Mouse (Mus musculus) MEL (cell line): ENCODE measurements at regions not wholly inside any gene's neighbourhood (a gene's known extent, or its start where the extent isn't known, plus 50 kb on each side); places are given as distances from the start of the nearest gene placed in this dataset.

Source experiments
- DNase-seq: peaks from one replicate; pipeline ENCODE4 v3.0.0; 2011; ENCODE audit warnings: low read depth, low spot score
- H3K27ac ChIP-seq: 2 replicates; pipeline ENCODE4 v1.5.1; 2012; ENCODE audit warnings: low read depth, mild to moderate bottlenecking, control low read depth, low read length, moderate library complexity; ENCODE audit not compliant: control insufficient read depth
- H3K27me3 ChIP-seq, 2 experiments: fragments of 150-350 bp in 1 of 2; sonication (generic) in 1 of 2; 2 replicates each; pipeline ENCODE4 v1.6.1; 2012; ENCODE audit warnings: low read length in 2 of 2, mild to moderate bottlenecking in 2 of 2, improper control_type of control experiment in 1 of 2, moderate library complexity in 1 of 2; ENCODE audit not compliant: insufficient read depth in 2 of 2, control insufficient read depth in 1 of 2
- H3K36me3 ChIP-seq, 2 experiments: 2 replicates each; pipeline ENCODE4 v1.6.1; 2012 to 2014; ENCODE audit warnings: low read length in 2 of 2, improper control_type of control experiment in 1 of 2, inconsistent platforms in 1 of 2, mild to moderate bottlenecking in 1 of 2; ENCODE audit not compliant: insufficient read depth in 2 of 2, control insufficient read depth in 1 of 2
- H3K4me1 ChIP-seq, 2 experiments: fragments of 150-350 bp in 1 of 2; sonication (generic) in 1 of 2; 2 replicates each; pipeline ENCODE4 v1.6.1; 2012; ENCODE audit warnings: low read length in 2 of 2, improper control_type of control experiment in 1 of 2, mild to moderate bottlenecking in 1 of 2; ENCODE audit not compliant: insufficient read depth in 2 of 2, control insufficient read depth in 1 of 2
- H3K4me3 ChIP-seq, 2 experiments: fragments of 150-350 bp in 1 of 2; sonication (generic) in 1 of 2; 2 replicates each; pipeline ENCODE4 v1.5.1; 2012; ENCODE audit warnings: low read depth in 2 of 2, low read length in 2 of 2, mild to moderate bottlenecking in 2 of 2, moderate library complexity in 2 of 2, control low read depth in 1 of 2, improper control_type of control experiment in 1 of 2; ENCODE audit not compliant: control insufficient read depth in 1 of 2, insufficient read depth in 1 of 2
- H3K79me2 ChIP-seq: 2 replicates; pipeline ENCODE4 v1.6.1; 2012; ENCODE audit warnings: mild to moderate bottlenecking, low read length, moderate library complexity; ENCODE audit not compliant: control insufficient read depth, poor library complexity, insufficient read depth
- H3K9ac ChIP-seq: 2 replicates; pipeline ENCODE4 v1.6.1; 2012; ENCODE audit warnings: low read depth, mild to moderate bottlenecking, control low read depth, low read length, moderate library complexity; ENCODE audit not compliant: control insufficient read depth, poor library complexity, severe bottlenecking
- H3K9me3 ChIP-seq: fragments of 150-350 bp; sonication (generic); replicated peaks from 2 replicates; pipeline ENCODE4 v1.6.1; 2012; ENCODE audit warnings: mild to moderate bottlenecking, low read length, improper control_type of control experiment, moderate library complexity; ENCODE audit not compliant: insufficient read depth
- BHLHE40 ChIP-seq: IDR thresholded peaks from 2 replicates; pipeline ENCODE4 v1.6.1; 2012; ENCODE audit warnings: low read depth, mild to moderate bottlenecking, inconsistent platforms, low read length, improper control_type of control experiment, borderline replicate concordance
- CHD1 ChIP-seq: IDR thresholded peaks from 2 replicates; pipeline ENCODE4 v1.6.1; 2012; ENCODE audit warnings: low read depth, mild to moderate bottlenecking, inconsistent platforms, low read length, improper control_type of control experiment
- CHD2 ChIP-seq: IDR thresholded peaks from 2 replicates; pipeline ENCODE4 v1.6.1; 2011; ENCODE audit warnings: low read length, improper control_type of control experiment
- CTCF ChIP-seq, 3 experiments: IDR thresholded peaks in 2 of 3; conservative IDR thresholded peaks in 1 of 3; 2 replicates each; pipeline ENCODE4 v1.5.1; 2011 to 2012; ENCODE audit warnings: low read length in 3 of 3, low read depth in 2 of 3, mild to moderate bottlenecking in 2 of 3, improper control_type of control experiment in 1 of 3, inconsistent platforms in 1 of 3, mixed read lengths in 1 of 3, moderate library complexity in 1 of 3; ENCODE audit not compliant: control insufficient read depth in 1 of 3, insufficient read depth in 1 of 3, poor library complexity in 1 of 3, severe bottlenecking in 1 of 3
- EP300 ChIP-seq, 2 experiments: IDR thresholded peaks; 2 replicates each; pipeline ENCODE4 v1.6.1; 2011; ENCODE audit warnings: improper control_type of control experiment in 2 of 2, low read length in 2 of 2, low read depth in 1 of 2, mild to moderate bottlenecking in 1 of 2
- GABPA ChIP-seq: IDR thresholded peaks from 2 replicates; pipeline ENCODE4 v1.6.1; 2012; ENCODE audit warnings: low read depth, mild to moderate bottlenecking, inconsistent platforms, low read length, improper control_type of control experiment, moderate library complexity
- GATA1 ChIP-seq: IDR thresholded peaks from 2 replicates; pipeline ENCODE4 v1.6.1; 2011; ENCODE audit warnings: low read depth, low read length, improper control_type of control experiment
- MAFK ChIP-seq: IDR thresholded peaks from 2 replicates; pipeline ENCODE4 v1.6.1; 2011; ENCODE audit warnings: low read depth, mild to moderate bottlenecking, low read length, improper control_type of control experiment, borderline replicate concordance
- MXI1 ChIP-seq: IDR thresholded peaks from 2 replicates; pipeline ENCODE4 v1.6.1; 2011; ENCODE audit warnings: mild to moderate bottlenecking, low read depth, low read length, improper control_type of control experiment
- NELFE ChIP-seq: IDR thresholded peaks from 2 replicates; pipeline ENCODE4 v1.6.1; 2011; ENCODE audit warnings: low read depth, low read length, improper control_type of control experiment
- NRF1 ChIP-seq: IDR thresholded peaks from 2 replicates; pipeline ENCODE4 v1.6.1; 2014; ENCODE audit warnings: low read depth, mild to moderate bottlenecking, inconsistent platforms, low read length, improper control_type of control experiment, moderate library complexity; ENCODE audit not compliant: poor library complexity, insufficient read depth, severe bottlenecking
- POLR2AphosphoS2 ChIP-seq: IDR thresholded peaks from 2 replicates; pipeline ENCODE4 v1.6.1; 2011; ENCODE audit warnings: low read length, improper control_type of control experiment
- SIN3A ChIP-seq: IDR thresholded peaks from 2 replicates; pipeline ENCODE4 v1.6.1; 2012; ENCODE audit warnings: low read length, improper control_type of control experiment, inconsistent platforms
- TBP ChIP-seq: IDR thresholded peaks from 2 replicates; pipeline ENCODE4 v1.8.0; 2011; ENCODE audit warnings: low read depth, low read length, improper control_type of control experiment
- USF1 ChIP-seq: IDR thresholded peaks from 2 replicates; pipeline ENCODE4 v1.6.1; 2014; ENCODE audit warnings: low read depth, mild to moderate bottlenecking, inconsistent platforms, low read length, improper control_type of control experiment, moderate library complexity
- USF2 ChIP-seq, 2 experiments: IDR thresholded peaks; 2 replicates each; pipeline ENCODE4 v1.6.1; 2011 to 2012; ENCODE audit warnings: improper control_type of control experiment in 2 of 2, low read length in 2 of 2, borderline replicate concordance in 1 of 2, inconsistent platforms in 1 of 2, low read depth in 1 of 2, mild to moderate bottlenecking in 1 of 2; ENCODE audit not compliant: insufficient read depth in 1 of 2
- ZC3H11A ChIP-seq: IDR thresholded peaks from 2 replicates; pipeline ENCODE4 v1.6.1; 2012; ENCODE audit warnings: low read depth, mild to moderate bottlenecking, inconsistent platforms, low read length, improper control_type of control experiment
- ZNF384 ChIP-seq: IDR thresholded peaks from 2 replicates; pipeline ENCODE4 v1.6.1; 2012; ENCODE audit warnings: low read depth, mild to moderate bottlenecking, inconsistent platforms, low read length, improper control_type of control experiment

GRCm38 (mm10) chr8:28160651-28161050 lies 713.2 kb downstream of the Poteg start:
- TF ChIP-seq MAFK (no peak), NRF1 (no peak), BHLHE40 (no peak), CHD2 (no peak), ZC3H11A (no peak), CTCF (IDR thresholded peaks at IDR 0.05 in 2 of 3, conservative IDR thresholded peaks at IDR 0.05 in 1 of 3; ENCODE audit: control insufficient read depth in 1 of 3, insufficient read depth in 1 of 3, low read depth in 2 of 3, low read length in 3 of 3, poor library complexity in 1 of 3, severe bottlenecking in 1 of 3) (no peak), MXI1 (no peak), NELFE (no peak), GATA1 (no peak)
- Histone ChIP-seq H3K4me3 (no peak overlapping the region), H3K9me3 (no peaks in the 10 kb centered on the region), H3K9ac (no peak overlapping the region), H3K36me3 (no peaks in the 10 kb centered on the region), H3K79me2 (no peaks in the 10 kb centered on the region), H3K4me1 (no peaks in the 10 kb centered on the region), H3K27me3 (no peaks in the 10 kb centered on the region), H3K27ac (no peak overlapping the region)
- no peak for DNase-seq

GRCm38 (mm10) chr8:28168036-28168435 lies 720.6 kb downstream of the Poteg start:
- Histone ChIP-seq H3K27ac (no peak overlapping the region), H3K9ac (no peak overlapping the region), H3K27me3 (no peaks in the 10 kb centered on the region), H3K4me1 (no peaks in the 10 kb centered on the region), H3K4me3 (no peak overlapping the region), H3K36me3 (no peaks in the 10 kb centered on the region), H3K9me3 (no peaks in the 10 kb centered on the region), H3K79me2 (no peaks in the 10 kb centered on the region)
- no peak for DNase-seq
- TF ChIP-seq ZNF384 (no peak), TBP (no peak), SIN3A (no peak), EP300 (IDR thresholded peaks at IDR 0.05; ENCODE audit: low read depth in 1 of 2, low read length in 2 of 2) (no peak), GABPA (no peak), USF1 (no peak), ZC3H11A (no peak), USF2 (IDR thresholded peaks at IDR 0.05; ENCODE audit: borderline replicate concordance in 1 of 2, insufficient read depth in 1 of 2, low read depth in 1 of 2, low read length in 2 of 2) (no peak), CHD1 (no peak), POLR2AphosphoS2 (no peak), NELFE (no peak)
